Mouse (Mus musculus): ENCODE data around the gene H2-Ab1. TPM values are rescaled to one million over a fixed set of nuclear protein-coding genes. Genes with fewer than 3 reads are reported as not detected.

Gene H2-Ab1
- total RNA-seq, 2 experiments from 2014 or later: 1.9 to 2.5 TPM

DNA sequence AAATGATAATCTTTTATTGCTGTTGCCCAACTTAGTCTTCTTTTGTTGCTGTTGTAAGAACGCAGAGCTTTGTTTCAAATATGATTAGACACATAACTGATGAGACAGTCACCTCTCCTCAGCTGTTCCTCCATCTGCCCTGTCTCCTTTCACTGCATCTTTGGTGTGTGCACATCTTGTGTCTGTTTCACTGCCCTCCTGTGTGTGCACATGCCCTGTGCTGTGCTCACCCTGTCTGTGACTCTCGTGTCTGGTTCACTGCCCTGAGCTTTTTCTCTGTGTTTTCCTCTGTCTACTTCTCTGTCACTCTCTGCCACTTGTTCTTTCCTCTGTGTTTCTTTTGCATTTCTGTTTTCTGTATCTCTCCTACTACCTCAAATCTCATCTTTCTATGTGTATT lies 12.7 kb downstream of the H2-Ab1 start:
- DNase-seq (ENCODE audit: low spot score in 2 of 2): no peak
- intact Hi-C loops (cut with DNase I): no loop called here

GRCm38 (mm10) chr17:34270940-34271339 lies 13.5 kb downstream of the H2-Ab1 start:
- intact Hi-C loops (cut with DNase I): no loop called here
- no peak for DNase-seq (ENCODE audit: low spot score in 2 of 2)

DNA sequence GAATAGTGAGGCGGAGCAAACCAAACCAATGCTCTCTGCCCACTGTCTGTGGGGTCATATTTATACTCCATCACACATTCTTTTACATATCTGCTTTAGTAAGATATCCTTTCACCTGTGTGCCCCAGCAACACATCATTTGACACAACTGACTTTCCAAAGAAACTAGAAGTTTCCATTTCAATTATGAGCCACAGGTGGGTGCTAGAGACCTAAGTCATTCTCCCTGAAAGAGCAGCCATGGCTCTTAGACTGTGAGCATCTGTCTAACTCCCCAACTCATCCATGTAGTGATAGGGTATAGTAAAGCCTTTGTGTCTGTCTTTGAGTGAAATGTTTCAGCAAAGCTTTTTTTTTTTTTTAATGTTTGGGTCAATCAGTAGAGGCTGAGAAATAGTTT lies 14.6 kb downstream of the H2-Ab1 start:
- DNase-seq (ENCODE audit: low spot score in 2 of 2): no peak
- intact Hi-C loops (cut with DNase I): no loop called here

DNA sequence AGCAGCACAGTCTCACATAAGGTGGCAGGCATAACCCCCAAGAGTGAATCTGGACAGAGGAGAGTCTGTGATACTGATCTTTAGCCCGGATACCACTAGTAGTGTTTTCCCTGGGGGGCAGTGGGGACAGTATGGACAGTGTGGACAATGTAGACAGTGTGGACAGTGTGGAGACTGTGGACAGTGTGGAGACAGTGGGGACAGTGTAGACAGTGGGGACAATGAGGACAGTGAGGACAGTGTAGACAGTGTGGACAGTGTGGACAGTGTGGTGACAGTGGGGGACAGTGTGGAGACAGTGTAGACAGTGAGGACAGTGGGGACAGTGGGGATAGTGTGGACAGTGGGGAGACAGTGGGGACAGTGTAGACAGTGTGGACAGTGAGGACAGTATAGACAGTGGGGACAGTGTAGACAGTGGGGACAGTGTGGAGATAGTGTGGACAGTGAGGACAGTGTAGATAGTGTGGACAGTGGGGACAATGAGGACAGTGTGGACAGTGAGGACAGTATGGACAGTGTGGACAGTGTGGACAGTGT lies 23.1 kb downstream of the H2-Ab1 start:
- no peak for DNase-seq (ENCODE audit: low spot score in 2 of 2)
- intact Hi-C loops (cut with DNase I): no loop called here

- intact Hi-C loops (cut with DNase I): no loop called here
Observed at GRCm38 (mm10) chr17:34281836-34282235, 24.3 kb downstream of the H2-Ab1 start.

GRCm38 (mm10) chr17:34285371-34285770 lies 27.9 kb downstream of the H2-Ab1 start:
- intact Hi-C loops (cut with DNase I): no loop called here
- DNase-seq (ENCODE audit: low spot score in 2 of 2): no peak

More at GRCm38 (mm10) chr17:34281836-34282235, 24.3 kb downstream of the H2-Ab1 start:
- no peak for DNase-seq (ENCODE audit: low spot score in 2 of 2)

GRCm38 (mm10) chr17:34285848-34286247 lies 28.4 kb downstream of the H2-Ab1 start:
- intact Hi-C loops (cut with DNase I): no loop called here
- no peak for DNase-seq (ENCODE audit: low spot score in 2 of 2)

DNA sequence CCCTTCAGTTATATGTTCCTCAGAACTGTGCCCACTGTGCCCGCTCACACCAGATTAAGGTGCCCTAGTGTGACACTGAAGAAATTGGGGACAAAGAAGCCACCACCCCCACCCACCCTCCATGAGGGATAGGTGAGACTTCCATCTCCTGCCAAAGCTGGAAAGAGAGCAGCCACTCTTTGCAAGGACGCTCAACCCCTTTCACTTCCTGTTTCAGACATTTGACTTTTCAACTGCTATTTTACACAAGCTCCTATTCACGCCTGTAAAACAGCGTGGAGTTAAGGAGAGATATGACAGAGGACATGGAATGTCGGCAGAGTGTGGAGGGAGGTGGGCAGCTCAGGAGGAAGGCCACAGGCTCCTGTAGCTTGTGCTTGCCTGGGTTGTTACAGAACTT lies 29.0 kb downstream of the H2-Ab1 start:
- DNase-seq (ENCODE audit: low spot score in 2 of 2): no peak
- intact Hi-C loops (cut with DNase I): no loop called here

DNA sequence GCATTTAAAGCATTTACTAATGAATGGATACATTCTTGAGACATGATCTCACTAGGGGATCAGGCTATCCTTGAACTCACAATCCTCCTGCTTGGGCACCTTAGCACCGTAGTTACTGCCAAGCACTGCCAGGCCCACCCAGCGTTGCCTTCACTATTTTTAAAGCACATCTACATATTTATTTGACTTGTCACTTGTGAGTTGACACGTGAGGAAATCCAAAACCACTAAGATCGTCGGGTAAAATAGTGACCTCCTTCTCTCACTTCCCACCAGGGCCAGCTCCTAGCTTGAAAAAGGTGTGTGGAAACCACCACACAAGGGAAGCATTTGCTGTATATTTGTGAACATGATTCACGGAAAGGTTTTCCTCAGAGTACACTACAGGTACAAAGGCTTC lies 29.5 kb downstream of the H2-Ab1 start:
- intact Hi-C loops (cut with DNase I): no loop called here
- DNase-seq (ENCODE audit: low spot score in 2 of 2): no peak

- intact Hi-C loops (cut with DNase I): no loop called here
- peak; percentile 68 to 73 for DNase-seq (ENCODE audit: low spot score in 2 of 2)
Observed at GRCm38 (mm10) chr17:34287648-34288047, 30.2 kb downstream of the H2-Ab1 start, which contains the start of gene H2-Aa. H2-Aa (minus strand) TSS chr17:34287823.

- intact Hi-C loops (cut with DNase I): no loop called here
Observed at GRCm38 (mm10) chr17:34288131-34288530, 30.6 kb downstream of the H2-Ab1 start.

DNA sequence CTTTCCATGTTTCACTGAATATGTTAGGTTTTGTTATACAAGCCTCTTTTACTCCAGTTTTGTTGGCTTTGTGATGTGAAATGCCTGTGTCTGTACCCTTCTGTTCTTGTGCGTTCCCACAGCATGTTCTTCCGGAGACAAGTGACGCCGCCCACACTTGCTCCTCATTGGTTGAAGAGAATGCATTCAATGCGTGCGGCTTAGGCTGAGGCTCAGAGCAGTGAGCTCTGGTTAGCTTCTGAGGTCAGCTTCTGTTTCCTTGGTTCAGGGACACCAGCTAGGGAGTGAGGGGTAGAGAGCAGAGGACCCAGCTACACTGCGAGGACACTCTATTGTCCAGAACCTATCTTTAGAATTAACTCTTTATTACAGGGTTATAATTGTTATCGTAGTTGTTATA lies 34.1 kb downstream of the H2-Ab1 start:
- DNase-seq (ENCODE audit: low spot score in 2 of 2): peak; percentile 54 to 69
- intact Hi-C loops (cut with DNase I): no loop called here

More at GRCm38 (mm10) chr17:34288131-34288530, 30.6 kb downstream of the H2-Ab1 start:
- no peak for DNase-seq (ENCODE audit: low spot score in 2 of 2)

DNA sequence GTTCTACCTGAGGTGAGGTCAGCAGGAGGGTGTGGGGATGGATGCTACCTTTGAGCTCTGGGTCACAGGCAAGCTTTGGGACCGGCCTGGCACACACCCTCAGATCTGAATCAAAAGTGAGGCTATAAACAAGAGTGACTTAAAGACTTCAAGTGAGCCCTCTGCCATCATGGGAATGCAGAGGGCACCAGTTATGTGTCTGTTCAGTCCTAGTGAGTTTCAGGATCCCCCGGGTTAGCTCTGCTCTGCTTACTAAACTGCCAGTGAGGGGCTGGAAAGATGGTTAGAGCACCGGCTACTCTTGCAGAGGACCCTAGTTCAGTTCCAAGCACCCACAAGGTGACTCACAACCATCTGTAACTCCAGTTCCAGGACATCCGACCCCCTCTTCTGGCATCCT lies 35.1 kb downstream of the H2-Ab1 start:
- intact Hi-C loops (cut with DNase I): no loop called here
- DNase-seq (ENCODE audit: low spot score in 2 of 2): no peak

GRCm38 (mm10) chr17:34293533-34293932 lies 36.0 kb downstream of the H2-Ab1 start:
- intact Hi-C loops (cut with DNase I): no loop called here
- no peak for DNase-seq (ENCODE audit: low spot score in 2 of 2)

DNA sequence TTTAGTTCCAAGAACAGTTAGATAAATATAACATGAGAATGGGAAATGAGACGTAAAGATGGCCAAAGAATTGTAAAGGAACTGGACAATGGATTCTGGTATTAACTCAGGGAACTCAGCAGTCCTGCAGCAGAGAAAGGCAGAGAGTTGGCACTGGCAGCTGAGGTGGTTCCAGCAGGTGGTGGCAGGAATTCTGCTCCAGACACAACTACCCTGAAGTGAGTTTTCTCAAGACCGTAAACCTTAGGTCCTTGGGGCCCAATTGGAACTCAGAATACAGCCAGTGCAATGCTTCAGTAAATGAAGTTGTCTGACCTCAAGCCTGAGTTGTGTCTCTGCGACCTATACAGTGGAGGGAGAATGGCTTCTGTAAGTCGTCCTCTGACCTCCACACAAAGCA lies 36.8 kb downstream of the H2-Ab1 start:
- intact Hi-C loops (cut with DNase I): no loop called here
- DNase-seq (ENCODE audit: low spot score in 2 of 2): no peak

GRCm38 (mm10) chr17:34295307-34295706 lies 37.8 kb downstream of the H2-Ab1 start:
- intact Hi-C loops (cut with DNase I): no loop called here
- no peak for DNase-seq (ENCODE audit: low spot score in 2 of 2)

DNA sequence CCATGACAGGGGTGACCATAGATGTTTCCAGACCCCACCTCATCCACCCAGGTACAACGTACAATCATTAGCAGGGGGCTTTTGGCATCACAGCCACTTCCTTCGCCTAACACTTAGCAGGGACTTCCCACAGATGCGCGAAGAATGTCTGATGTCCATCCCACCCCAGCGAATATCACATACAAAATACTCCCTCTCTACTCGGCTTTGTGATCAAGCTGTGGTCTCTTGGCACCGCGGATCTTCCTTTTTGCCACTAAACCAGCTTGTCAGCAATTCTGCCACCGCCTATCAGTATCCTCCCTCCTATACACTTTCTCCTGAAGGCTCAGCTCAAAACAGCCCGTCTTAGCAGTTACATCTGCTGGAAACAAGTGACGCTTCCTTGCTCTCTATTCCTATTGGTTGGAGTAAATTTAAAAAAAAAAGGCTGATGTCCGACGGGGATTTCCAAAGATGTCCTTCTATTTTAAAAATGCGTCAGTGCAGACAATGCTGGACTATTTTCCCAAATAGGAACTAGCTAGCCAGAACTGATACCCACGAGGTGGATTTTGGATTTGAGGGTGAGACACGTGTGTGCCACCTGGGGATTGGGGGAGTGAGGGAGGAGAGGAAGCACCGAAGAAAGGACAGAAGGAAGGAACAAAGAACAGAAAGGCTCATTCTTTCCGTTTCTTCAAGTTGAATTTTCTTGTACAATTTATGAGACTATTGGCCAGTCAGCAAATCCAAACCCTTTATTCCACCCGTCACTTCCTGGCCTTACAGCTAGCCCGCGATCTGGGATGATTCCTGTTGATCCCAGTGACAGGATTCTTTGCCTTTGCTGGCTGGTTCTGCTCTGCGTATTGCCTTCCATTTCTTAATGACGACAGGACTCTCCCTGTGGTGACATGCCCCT lies 38.7 kb downstream of the H2-Ab1 start:
- peak in 1 of 2 experiments; percentile 22 for DNase-seq (ENCODE audit: low spot score in 2 of 2)
- intact Hi-C loops (cut with DNase I): no loop called here

- intact Hi-C loops (cut with DNase I): no loop called here
Observed at GRCm38 (mm10) chr17:34299356-34299755, 41.9 kb downstream of the H2-Ab1 start.

DNA sequence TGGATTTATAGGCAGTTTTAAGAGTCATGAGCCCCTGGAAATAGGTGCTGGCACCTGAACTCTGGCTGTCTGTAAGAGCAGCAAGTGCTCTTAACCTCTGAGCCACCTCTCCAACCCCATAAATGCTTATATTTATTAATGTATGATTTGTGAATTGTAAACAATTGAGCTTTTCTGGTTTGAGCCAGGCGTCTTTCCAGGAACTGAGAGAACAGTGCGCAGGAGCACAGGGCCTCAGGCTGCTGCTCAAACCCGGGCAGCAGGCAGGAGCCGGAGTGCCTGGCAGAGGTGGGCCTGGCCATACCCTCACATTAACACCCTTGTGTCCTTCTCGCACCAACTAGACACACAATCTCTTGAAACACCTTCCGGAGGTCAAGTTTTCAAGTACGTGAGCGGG lies 42.6 kb downstream of the H2-Ab1 start:
- intact Hi-C loops (cut with DNase I): no loop called here

More at GRCm38 (mm10) chr17:34299356-34299755, 41.9 kb downstream of the H2-Ab1 start:
- no peak for DNase-seq (ENCODE audit: low spot score in 2 of 2)

DNA sequence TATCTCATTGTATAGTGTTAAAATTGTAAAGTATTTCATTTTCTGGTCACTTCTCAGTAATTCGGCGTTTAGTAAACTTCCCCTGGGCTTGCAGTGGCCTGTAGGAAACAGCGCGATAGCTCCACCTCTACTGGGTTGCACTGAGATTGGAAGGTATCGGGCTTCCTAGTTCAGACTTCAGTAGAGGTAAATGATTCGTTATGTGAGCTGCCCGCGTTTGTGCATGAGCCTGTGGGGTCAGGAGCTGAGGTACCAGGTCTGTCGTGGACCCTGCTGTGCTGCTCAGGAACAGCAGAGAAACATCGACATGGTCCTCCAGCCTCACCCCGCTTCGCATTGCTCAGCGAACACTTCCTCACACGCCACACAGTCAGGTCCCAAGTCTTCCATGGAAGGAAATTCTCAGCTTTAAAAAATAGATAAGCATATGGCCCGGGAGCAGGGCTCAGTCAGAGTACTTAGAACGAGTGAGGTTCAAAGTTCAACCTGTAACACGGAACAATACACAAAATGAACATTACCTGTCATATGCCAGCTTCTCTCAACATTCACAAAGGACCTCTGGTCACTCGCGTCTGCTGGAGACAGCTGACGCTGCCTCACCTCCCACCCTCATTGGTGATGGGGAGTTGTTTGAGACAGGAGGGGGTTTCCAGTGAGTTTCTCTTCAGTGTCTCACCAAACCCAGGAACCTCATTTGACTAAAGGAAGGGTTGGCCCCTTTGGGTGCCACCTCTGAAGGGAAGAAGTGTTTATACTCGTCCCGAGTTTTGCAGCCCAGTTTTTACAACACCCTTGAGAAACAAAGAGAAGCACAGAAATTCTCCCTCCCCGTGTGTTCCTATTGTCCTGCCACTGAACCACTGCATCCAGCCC lies 43.4 kb downstream of the H2-Ab1 start:
- intact Hi-C loops (cut with DNase I): no loop called here
- DNase-seq (ENCODE audit: low spot score in 2 of 2): no peak

More for the DNA sequence above, 42.6 kb downstream of the H2-Ab1 start:
- DNase-seq (ENCODE audit: low spot score in 2 of 2): no peak

Data from left cerebral cortex, postnatal 36 days (tissue).